Mouse (Mus musculus) intestine, embryonic 14.5 days (tissue): Measurements from ENCODE around the gene Palm2. TPM values are rescaled to one million over a fixed set of nuclear protein-coding genes. Genes with fewer than 3 reads are reported as not detected.

Experiments used
- ATAC-seq: fragments of 200-750 bp; cut with Nextera tagmentation; replicated peaks from 2 replicates; pipeline ENCODE4 v1.8.0; 2017; ENCODE audit warnings: low read depth, moderate number of reproducible peaks, moderate TSS enrichment, moderate library complexity; ENCODE audit not compliant: low FRiP score, low TSS enrichment
- DNase-seq: peaks from one replicate; pipeline ENCODE4 v3.0.0-alpha.2; 2018; ENCODE audit warnings: low spot score
- H3K27ac ChIP-seq: fragments of 300-500 bp; sonication (generic); 2 replicates; pipeline ENCODE4 v1.5.1; 2014; ENCODE audit warnings: low read depth, mild to moderate bottlenecking, control low read depth
- H3K27me3 ChIP-seq: fragments of 300-500 bp; sonication (generic); replicated peaks from 2 replicates; pipeline ENCODE4 v1.6.1; 2014; ENCODE audit warnings: low read length, control low read depth; ENCODE audit not compliant: control insufficient read depth, insufficient read depth
- H3K36me3 ChIP-seq: fragments of 300-500 bp; sonication (generic); 2 replicates; pipeline ENCODE4 v1.6.1; 2014; ENCODE audit warnings: low read length, control low read depth; ENCODE audit not compliant: control insufficient read depth, insufficient read depth
- H3K4me1 ChIP-seq: fragments of 300-500 bp; sonication (generic); replicated peaks from 2 replicates; pipeline ENCODE4 v1.6.1; 2014; ENCODE audit warnings: low read length, control low read depth, mixed read lengths; ENCODE audit not compliant: control insufficient read depth, insufficient read depth
- H3K4me2 ChIP-seq: fragments of 300-500 bp; sonication (generic); 2 replicates; pipeline ENCODE4 v1.6.1; 2014; ENCODE audit warnings: low read length
- H3K4me3 ChIP-seq: fragments of 300-500 bp; sonication (generic); 2 replicates; pipeline ENCODE4 v1.5.1; 2014; ENCODE audit warnings: low read depth, low read length, control low read depth, mixed read lengths
- H3K9ac ChIP-seq: fragments of 300-500 bp; sonication (generic); 2 replicates; pipeline ENCODE4 v1.6.1; 2014; ENCODE audit warnings: mild to moderate bottlenecking, low read length
- H3K9me3 ChIP-seq: fragments of 300-500 bp; sonication (generic); 2 replicates; pipeline ENCODE4 v1.6.1; 2016; ENCODE audit warnings: low read length, control low read depth; ENCODE audit not compliant: control insufficient read depth
- WGBS: fragments of 180-500 bp; shearing (Covaris S2); extraction: QIAGEN DNeasy Blood & Tissue Kit; methylation state at CpG from one replicate; pipeline ENCODE4 v1.1.7; 2014; 5-methylcytosine and 5-hydroxymethylcytosine counted together
- polyA plus RNA-seq: library from polyadenylated mRNA; unstranded; fragments of >200 nt; fragmentation: Nextera tagmentation; extraction: Ambion mirVana; gene quantifications from 2 replicates; pipeline ENCODE4 v1.2.1, GENCODE M21; 2014

The Palm2 gene
- polyA plus RNA-seq, 1 experiment from 2014 or later, result 3.8 TPM

DNA sequence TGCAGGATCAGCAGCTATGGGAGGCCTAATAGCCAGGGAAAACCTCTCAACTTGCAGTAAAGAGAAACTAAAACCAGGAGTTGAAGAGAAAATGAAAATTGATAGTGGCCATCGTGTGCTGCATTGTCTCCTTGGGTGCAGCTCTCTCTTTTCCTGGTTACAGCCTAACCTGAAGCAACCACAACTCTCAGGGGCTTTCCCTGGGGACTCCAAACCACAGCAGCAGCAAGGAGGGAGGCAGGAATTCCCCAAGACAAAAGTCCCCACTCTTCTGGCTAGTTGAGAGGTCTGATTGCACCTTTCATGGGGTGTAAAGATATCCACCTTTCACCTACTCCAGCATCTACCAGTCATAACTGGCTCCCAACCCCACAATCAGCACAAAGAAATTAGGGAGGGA, 291.5 kb downstream of the Palm2 start:
- no peak overlapping the region for H3K27ac ChIP-seq
- ATAC-seq, result no peak
- H3K4me2 ChIP-seq, result no peak overlapping the region
- no peaks in the 10 kb centered on the region for H3K27me3 ChIP-seq
- no peaks in the 10 kb centered on the region for H3K36me3 ChIP-seq
- no peak for DNase-seq
- no peaks in the 10 kb centered on the region for H3K4me1 ChIP-seq
- H3K9ac ChIP-seq, result no peak overlapping the region
- H3K4me3 ChIP-seq, result no peak overlapping the region
- H3K9me3 ChIP-seq, result no peaks in the 10 kb centered on the region
- 72% methylated on average over 1 of the region's 1 CpGs for WGBS

- WGBS, result 84% methylated on average over 4 of the region's 4 CpGs
- DNase-seq (no peak), ATAC-seq (no peak)
- H3K9ac ChIP-seq, result no peak overlapping the region
- no peak overlapping the region for H3K4me2 ChIP-seq
- H3K4me1 ChIP-seq, result no peaks in the 10 kb centered on the region
- H3K9me3 ChIP-seq, result no peaks in the 10 kb centered on the region
- no peaks in the 10 kb centered on the region for H3K36me3 ChIP-seq
- no peak overlapping the region for H3K27ac ChIP-seq
- no peaks in the 10 kb centered on the region for H3K27me3 ChIP-seq
- no peak overlapping the region for H3K4me3 ChIP-seq
Observed at GRCm38 (mm10) chr4:57728611-57729183, 294.6 kb downstream of the Palm2 start.

DNA sequence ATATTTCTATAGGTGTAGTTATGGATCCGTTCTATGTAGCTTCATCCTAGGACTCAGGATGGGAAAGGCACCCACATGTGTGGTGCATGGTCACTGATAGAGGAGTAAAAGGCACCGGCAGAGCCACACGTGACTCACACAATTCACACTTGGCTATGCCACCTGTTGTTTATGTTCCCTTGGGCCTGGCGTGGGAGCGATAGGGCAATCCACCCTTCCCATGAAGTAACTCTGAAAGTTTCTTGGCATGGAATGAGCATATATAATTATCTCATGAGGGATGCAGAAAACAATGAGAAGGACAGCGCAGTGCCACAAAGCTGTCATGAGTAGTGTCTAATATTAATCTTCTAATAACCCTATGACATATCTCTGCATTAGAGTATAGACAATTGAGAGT, 296.0 kb downstream of the Palm2 start:
- Histone ChIP-seq H3K4me3 (no peak overlapping the region), H3K9me3 (no peaks in the 10 kb centered on the region), H3K36me3 (no peaks in the 10 kb centered on the region), H3K9ac (no peak overlapping the region), H3K27me3 (no peaks in the 10 kb centered on the region), H3K4me2 (no peak overlapping the region), H3K4me1 (no peaks in the 10 kb centered on the region), H3K27ac (no peak overlapping the region)
- no peak for DNase-seq
- 89% methylated on average over 6 of the region's 6 CpGs for WGBS
- no peak for ATAC-seq

- Histone ChIP-seq H3K27me3 (no peaks in the 10 kb centered on the region), H3K4me1 (no peaks in the 10 kb centered on the region), H3K36me3 (no peaks in the 10 kb centered on the region), H3K4me3 (no peak overlapping the region), H3K9me3 (no peaks in the 10 kb centered on the region), H3K27ac (no peak overlapping the region), H3K9ac (no peak overlapping the region), H3K4me2 (no peak overlapping the region)
- DNase-seq (no peak), ATAC-seq (no peak)
- WGBS, result 75% methylated on average over 11 of the region's 11 CpGs
Observed at GRCm38 (mm10) chr4:57730801-57731598, 297.0 kb downstream of the Palm2 start.

GRCm38 (mm10) chr4:57732351-57732750, 298.3 kb downstream of the Palm2 start:
- no peaks in the 10 kb centered on the region for H3K27me3 ChIP-seq
- H3K36me3 ChIP-seq, result no peaks in the 10 kb centered on the region
- no peak overlapping the region for H3K9ac ChIP-seq
- ATAC-seq, result no peak
- H3K9me3 ChIP-seq, result no peaks in the 10 kb centered on the region
- WGBS, result 80% methylated on average over 5 of the region's 5 CpGs
- H3K4me1 ChIP-seq, result no peaks in the 10 kb centered on the region
- no peak for DNase-seq
- H3K4me3 ChIP-seq, result no peak overlapping the region
- no peak overlapping the region for H3K27ac ChIP-seq
- H3K4me2 ChIP-seq, result no peak overlapping the region

- H3K9ac ChIP-seq, result no peak overlapping the region
- no peak overlapping the region for H3K4me2 ChIP-seq
- no peaks in the 10 kb centered on the region for H3K4me1 ChIP-seq
- H3K4me3 ChIP-seq, result no peak overlapping the region
- ATAC-seq (no peak), DNase-seq (no peak)
- H3K27me3 ChIP-seq, result no peaks in the 10 kb centered on the region
- H3K36me3 ChIP-seq, result no peaks in the 10 kb centered on the region
- H3K27ac ChIP-seq, result no peak overlapping the region
- H3K9me3 ChIP-seq, result no peaks in the 10 kb centered on the region
- 70% methylated on average over 3 of the region's 3 CpGs for WGBS
Observed at GRCm38 (mm10) chr4:57733445-57733844, 299.4 kb downstream of the Palm2 start.

GRCm38 (mm10) chr4:57735426-57735825, 301.4 kb downstream of the Palm2 start:
- no peak for ATAC-seq

GRCm38 (mm10) chr4:57738856-57739552, 305.0 kb downstream of the Palm2 start:
- H3K4me3 ChIP-seq, result no peak overlapping the region
- H3K27ac ChIP-seq, result no peak overlapping the region
- H3K9ac ChIP-seq, result no peak overlapping the region
- no peaks in the 10 kb centered on the region for H3K9me3 ChIP-seq
- H3K4me2 ChIP-seq, result no peak overlapping the region
- ATAC-seq (no peak), DNase-seq (no peak)
- 55% methylated on average over 8 of the region's 8 CpGs for WGBS
- no peaks in the 10 kb centered on the region for H3K36me3 ChIP-seq
- no peaks in the 10 kb centered on the region for H3K4me1 ChIP-seq
- no peaks in the 10 kb centered on the region for H3K27me3 ChIP-seq

More at GRCm38 (mm10) chr4:57735426-57735825, 301.4 kb downstream of the Palm2 start:
- Histone ChIP-seq H3K27ac (no peak overlapping the region), H3K4me3 (no peak overlapping the region), H3K9ac (no peak overlapping the region), H3K4me1 (no peaks in the 10 kb centered on the region), H3K27me3 (no peaks in the 10 kb centered on the region), H3K4me2 (no peak overlapping the region), H3K9me3 (no peaks in the 10 kb centered on the region), H3K36me3 (no peaks in the 10 kb centered on the region)
- DNase-seq, result no peak
- 80% methylated on average over 5 of the region's 5 CpGs for WGBS
